Mouse (Mus musculus) hindbrain, embryonic 12.5 days (tissue): ENCODE results near the gene Wwp2. TPM values are rescaled to one million over a fixed set of nuclear protein-coding genes. Genes with fewer than 3 reads are reported as not detected.
A peak's percentile ranks its signal among the peaks of the same experiment; 100 is the strongest.

Experiments used
- ATAC-seq: fragments of 200-750 bp; cut with Nextera tagmentation; 2 replicates; pipeline ENCODE4 v1.8.0; 2017; ENCODE audit warnings: moderate TSS enrichment; ENCODE audit not compliant: low FRiP score
- H3K27ac ChIP-seq: fragments of 300-500 bp; sonication (generic); 2 replicates; pipeline ENCODE4 v1.5.1; 2016; ENCODE audit warnings: mild to moderate bottlenecking
- H3K27me3 ChIP-seq: fragments of 300-500 bp; sonication (generic); 2 replicates; pipeline ENCODE4 v1.6.1; 2016; ENCODE audit warnings: mild to moderate bottlenecking
- H3K36me3 ChIP-seq: fragments of 300-500 bp; sonication (generic); 2 replicates; pipeline ENCODE4 v1.6.1; 2016; ENCODE audit warnings: mild to moderate bottlenecking
- H3K4me1 ChIP-seq: fragments of 300-500 bp; sonication (generic); 2 replicates; pipeline ENCODE4 v1.6.1; 2016
- H3K4me2 ChIP-seq: fragments of 300-500 bp; sonication (generic); replicated peaks from 2 replicates; pipeline ENCODE4 v1.6.1; 2016; ENCODE audit warnings: mild to moderate bottlenecking
- H3K4me3 ChIP-seq: fragments of 300-500 bp; sonication (generic); 2 replicates; pipeline ENCODE4 v1.5.1; 2016; ENCODE audit warnings: mild to moderate bottlenecking
- H3K9ac ChIP-seq: fragments of 300-500 bp; sonication (generic); 2 replicates; pipeline ENCODE4 v1.6.1; 2016; ENCODE audit warnings: mild to moderate bottlenecking, moderate library complexity
- H3K9me3 ChIP-seq: fragments of 300-500 bp; sonication (generic); replicated peaks from 2 replicates; pipeline ENCODE4 v1.6.1; 2016; ENCODE audit warnings: mild to moderate bottlenecking
- WGBS: fragments of 180-500 bp; shearing (Covaris S2); methylation state at CpG from one replicate; pipeline ENCODE4 v1.1.7; 2016; 5-methylcytosine and 5-hydroxymethylcytosine counted together
- polyA plus RNA-seq: library from polyadenylated mRNA; unstranded; fragments of >200 nt; fragmentation: Nextera tagmentation; extraction: Ambion mirVana; gene quantifications from 2 replicates; pipeline ENCODE4 v1.2.1, GENCODE M21; 2016

Gene Wwp2
- polyA plus RNA-seq, 1 experiment from 2014 or later = 109 TPM

DNA sequence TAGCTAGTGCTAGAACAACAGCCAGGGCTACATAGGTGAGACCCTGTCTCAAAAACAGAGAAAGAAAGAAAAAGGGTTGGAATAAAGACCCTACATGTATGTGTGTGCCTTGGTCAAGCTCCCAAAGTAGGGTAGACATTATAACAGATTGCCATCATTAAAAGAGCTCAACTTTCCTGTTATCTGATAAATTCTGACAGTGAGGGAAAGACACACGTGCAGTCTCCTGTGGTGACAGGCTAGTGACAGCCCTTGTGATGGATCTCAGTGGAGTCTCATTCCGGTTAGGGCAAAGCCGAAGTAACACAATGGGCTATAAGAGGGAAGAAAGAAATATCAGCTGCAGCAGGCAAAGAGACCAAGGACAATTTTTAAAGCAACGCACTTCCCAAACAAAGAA, 32.1 kb upstream of the Wwp2 start:
- Histone ChIP-seq H3K9me3 (no peaks in the 10 kb centered on the region), H3K4me2 (no peak overlapping the region), H3K36me3 (peaks cover 6% of the 10 kb centered on the region; the same call in 1 of the 2 replicates), H3K27me3 (no peaks in the 10 kb centered on the region), H3K9ac (no peak overlapping the region), H3K27ac (no peak overlapping the region), H3K4me3 (no peak overlapping the region), H3K4me1 (peaks cover 16% of the 10 kb centered on the region)
- no peak for ATAC-seq
- 78% methylated on average over 4 of the region's 4 CpGs for WGBS

DNA sequence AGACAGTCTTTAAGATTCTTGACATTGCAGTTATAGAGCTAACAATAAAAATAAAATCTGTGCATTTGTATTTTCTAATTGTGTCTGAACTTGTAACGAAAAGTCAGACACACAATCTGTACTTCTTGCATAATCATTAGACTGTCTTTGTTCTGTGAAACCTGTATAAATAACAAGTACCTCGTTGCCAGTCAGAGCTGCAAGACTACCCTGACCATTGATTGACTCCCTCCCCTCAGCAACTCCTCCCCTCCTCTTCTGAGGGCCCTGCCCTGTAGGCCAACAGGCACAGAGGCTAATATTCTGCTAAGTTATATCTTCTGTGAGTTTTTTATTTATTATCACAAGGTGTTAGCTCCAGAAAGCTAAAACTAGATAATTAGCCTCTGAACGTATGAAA, 30.2 kb upstream of the Wwp2 start:
- Histone ChIP-seq H3K4me2 (no peak overlapping the region), H3K4me3 (no peak overlapping the region), H3K9ac (no peak overlapping the region), H3K4me1 (peaks cover 12% of the 10 kb centered on the region), H3K27ac (no peak overlapping the region), H3K36me3 (peaks cover 23% of the 10 kb centered on the region), H3K9me3 (no peaks in the 10 kb centered on the region), H3K27me3 (no peaks in the 10 kb centered on the region)
- 67% methylated on average over 3 of the region's 3 CpGs for WGBS
- ATAC-seq = no peak

- no peak overlapping the region for H3K4me3 ChIP-seq
- WGBS = 75% methylated on average over 4 of the region's 4 CpGs
- no peak overlapping the region for H3K27ac ChIP-seq
- peaks cover 76% of the 10 kb centered on the region for H3K36me3 ChIP-seq
- no peaks in the 10 kb centered on the region for H3K9me3 ChIP-seq
- no peak for ATAC-seq
- H3K9ac ChIP-seq = no peak overlapping the region
- H3K27me3 ChIP-seq = no peaks in the 10 kb centered on the region
- no peak overlapping the region for H3K4me2 ChIP-seq
- H3K4me1 ChIP-seq = no peaks in the 10 kb centered on the region
Measured at GRCm38 (mm10) chr8:107411391-107411790, 24.8 kb upstream of the Wwp2 start.

- no peaks in the 10 kb centered on the region for H3K4me1 ChIP-seq
- no peak overlapping the region for H3K4me2 ChIP-seq
- ATAC-seq = no peak
- H3K9ac ChIP-seq = no peak overlapping the region
- no peak overlapping the region for H3K27ac ChIP-seq
- H3K9me3 ChIP-seq = no peaks in the 10 kb centered on the region
- H3K4me3 ChIP-seq = no peak overlapping the region
- H3K36me3 ChIP-seq = peaks cover 86% of the 10 kb centered on the region
- no peaks in the 10 kb centered on the region for H3K27me3 ChIP-seq
- WGBS = 91% methylated on average over 8 of the region's 8 CpGs
Measured at GRCm38 (mm10) chr8:107412552-107412951, 23.6 kb upstream of the Wwp2 start.

GRCm38 (mm10) chr8:107413881-107414280, 22.3 kb upstream of the Wwp2 start:
- H3K9ac ChIP-seq = no peak overlapping the region
- 91% methylated on average over 10 of the region's 10 CpGs for WGBS
- no peak for ATAC-seq

DNA sequence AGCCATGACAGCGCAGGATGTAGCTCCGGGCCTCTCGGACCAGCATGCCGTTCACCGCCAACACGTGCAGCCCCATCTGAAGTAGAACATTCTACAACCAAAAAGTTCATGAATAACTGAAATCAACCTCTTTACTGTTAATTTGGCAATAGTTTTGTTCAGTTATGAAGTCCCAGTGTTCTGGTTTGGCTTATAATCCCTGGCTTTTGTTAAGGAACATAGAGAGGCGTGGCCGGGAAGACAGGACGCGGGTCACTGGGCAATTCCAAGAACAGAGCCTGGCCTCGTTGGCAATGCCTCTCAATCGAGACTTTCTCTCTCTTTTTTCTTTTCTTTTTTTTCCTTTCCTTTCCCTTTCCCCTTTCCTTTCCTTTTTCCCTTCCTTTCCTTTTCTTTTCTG, 19.2 kb upstream of the Wwp2 start:
- no peaks in the 10 kb centered on the region for H3K27me3 ChIP-seq
- H3K4me3 ChIP-seq = no peak overlapping the region
- no peak overlapping the region for H3K4me2 ChIP-seq
- H3K9ac ChIP-seq = no peak overlapping the region
- no peak for ATAC-seq
- WGBS = 83% methylated on average over 12 of the region's 12 CpGs
- H3K9me3 ChIP-seq = no peaks in the 10 kb centered on the region
- H3K36me3 ChIP-seq = peaks cover 94% of the 10 kb centered on the region
- no peaks in the 10 kb centered on the region for H3K4me1 ChIP-seq
- H3K27ac ChIP-seq = no peak overlapping the region

More at GRCm38 (mm10) chr8:107413881-107414280, 22.3 kb upstream of the Wwp2 start:
- Histone ChIP-seq H3K9me3 (no peaks in the 10 kb centered on the region), H3K36me3 (peaks cover 93% of the 10 kb centered on the region), H3K27ac (no peak overlapping the region), H3K27me3 (no peaks in the 10 kb centered on the region), H3K4me3 (no peak overlapping the region), H3K4me1 (no peaks in the 10 kb centered on the region), H3K4me2 (no peak overlapping the region)

DNA sequence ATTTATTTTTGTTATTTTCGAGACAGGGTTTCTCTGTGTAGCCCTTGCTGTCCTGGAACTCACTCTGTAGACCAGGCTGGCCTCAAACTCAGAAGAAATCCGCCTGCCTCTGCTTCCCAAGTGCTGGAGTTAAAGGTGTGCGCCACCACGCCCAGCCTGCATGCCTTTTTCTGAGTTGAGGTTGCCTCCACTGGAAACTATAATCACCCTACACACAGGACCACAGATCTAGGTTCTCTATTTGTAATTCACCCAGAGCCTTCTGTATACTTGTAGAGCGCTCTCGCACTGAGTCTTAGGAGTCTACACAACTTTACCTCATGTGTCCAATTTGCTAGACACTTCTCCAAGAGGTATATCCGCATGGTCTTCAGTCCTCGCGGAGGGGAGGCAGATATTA, 12.0 kb upstream of the Wwp2 start:
- Histone ChIP-seq H3K4me1 (peaks cover 13% of the 10 kb centered on the region), H3K9ac (peak overlapping the region; percentile 88), H3K27me3 (no peaks in the 10 kb centered on the region), H3K36me3 (peaks cover 31% of the 10 kb centered on the region), H3K4me2 (peak overlapping the region; percentile 82), H3K27ac (no peak overlapping the region), H3K9me3 (no peaks in the 10 kb centered on the region), H3K4me3 (peak overlapping the region; percentile 89)
- WGBS = 31% methylated on average over 9 of the region's 9 CpGs
- no peak for ATAC-seq

DNA sequence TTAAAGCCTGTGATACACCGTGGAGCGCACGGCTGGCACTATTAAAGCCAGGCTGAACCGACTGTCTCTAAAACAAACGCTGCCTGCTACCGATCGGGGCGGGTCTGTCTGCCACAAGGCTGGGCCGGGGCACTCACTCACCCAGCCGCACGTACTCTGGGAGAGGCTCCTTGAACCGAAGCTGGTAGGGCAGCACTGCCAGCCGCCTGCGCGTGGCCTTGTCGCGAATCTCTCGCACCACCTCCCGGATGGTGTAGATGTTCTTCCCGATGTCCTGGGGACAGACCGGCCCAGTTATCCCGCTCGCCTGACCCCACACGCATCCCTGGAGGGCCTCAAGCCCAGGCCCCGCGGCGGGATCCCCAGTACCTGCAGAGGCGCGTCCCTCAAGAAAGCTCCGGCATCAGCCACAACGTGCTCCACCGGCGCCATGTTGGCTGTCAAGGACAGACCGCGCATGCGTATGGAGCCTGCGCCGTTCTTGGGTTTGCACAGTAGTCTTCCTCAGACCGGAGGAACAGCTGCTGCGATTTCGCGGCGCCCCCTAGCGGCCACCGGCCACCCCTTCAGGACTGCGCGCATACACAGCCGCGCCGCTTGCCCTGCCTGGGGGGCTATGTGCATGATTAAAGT, 11.5 kb upstream of the Wwp2 start, which contains the start of gene Nob1:
Gene Nob1 (minus strand): TSS at position 455 of the 633 bp plus-strand sequence.
- Histone ChIP-seq H3K9me3 (no peaks in the 10 kb centered on the region), H3K4me3 (peak within 1 kb of the TSS; percentile 89), H3K36me3 (peaks cover 25% of the 10 kb centered on the region), H3K27me3 (no peaks in the 10 kb centered on the region), H3K4me1 (peaks cover 13% of the 10 kb centered on the region), H3K27ac (peak within 1 kb of the TSS; percentile 52; the same call in 1 of the 2 replicates), H3K4me2 (peak within 1 kb of the TSS; percentile 82), H3K9ac (peak within 1 kb of the TSS; percentile 88)
- peak; percentile 98 for ATAC-seq
- WGBS = under 1% methylated on average over 50 of the region's 50 CpGs

DNA sequence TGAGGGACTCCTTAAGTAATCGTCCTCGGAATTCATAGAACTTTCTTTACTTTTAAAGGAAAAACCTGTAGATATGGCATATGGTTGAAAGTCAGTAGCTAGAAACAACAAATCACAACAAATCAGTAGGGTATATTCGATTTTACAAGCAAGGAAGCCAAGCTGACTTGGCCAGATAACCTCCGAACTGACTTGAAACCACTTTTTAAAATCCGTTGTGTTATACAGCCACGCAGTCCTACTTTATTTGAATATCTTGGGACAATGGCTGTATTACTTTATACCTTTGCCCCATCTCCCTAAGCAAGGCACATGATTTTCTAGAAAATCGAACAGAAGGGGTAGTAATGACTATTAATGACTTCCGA, 11.0 kb upstream of the Wwp2 start:
- H3K4me1 ChIP-seq = peaks cover 13% of the 10 kb centered on the region
- H3K27ac ChIP-seq = no peak overlapping the region
- WGBS = 50% methylated on average over 8 of the region's 8 CpGs
- no peaks in the 10 kb centered on the region for H3K27me3 ChIP-seq
- H3K36me3 ChIP-seq = peaks cover 21% of the 10 kb centered on the region
- H3K4me3 ChIP-seq = no peak overlapping the region
- no peak overlapping the region for H3K9ac ChIP-seq
- no peak for ATAC-seq
- peak overlapping the region; percentile 82 for H3K4me2 ChIP-seq
- H3K9me3 ChIP-seq = no peaks in the 10 kb centered on the region

DNA sequence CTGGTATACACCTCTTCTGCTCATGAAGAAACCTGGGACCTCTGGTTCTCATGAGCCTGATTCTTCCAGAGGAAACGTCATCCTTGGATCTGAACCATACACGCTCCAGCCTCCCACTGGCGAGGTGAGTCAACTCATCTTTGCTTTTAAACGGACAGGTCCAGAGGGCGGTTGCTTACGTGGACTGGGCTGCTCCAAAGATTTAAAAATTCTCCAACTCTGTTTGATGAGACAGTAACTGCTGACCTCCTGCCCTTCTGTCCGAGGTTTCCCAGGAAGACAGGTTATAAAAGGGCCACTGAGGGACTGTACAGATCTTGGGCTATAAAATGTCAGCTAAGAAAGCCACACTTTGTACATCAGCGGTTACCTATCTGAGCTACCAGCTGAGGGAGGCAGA, 5.3 kb upstream of the Wwp2 start:
- H3K4me3 ChIP-seq = no peak overlapping the region
- WGBS = 83% methylated on average over 8 of the region's 8 CpGs
- no peak overlapping the region for H3K4me2 ChIP-seq
- ATAC-seq = no peak
- H3K4me1 ChIP-seq = peaks cover 5% of the 10 kb centered on the region
- no peak overlapping the region for H3K27ac ChIP-seq
- H3K9ac ChIP-seq = no peak overlapping the region
- H3K27me3 ChIP-seq = no peaks in the 10 kb centered on the region
- H3K36me3 ChIP-seq = no peaks in the 10 kb centered on the region
- no peaks in the 10 kb centered on the region for H3K9me3 ChIP-seq

GRCm38 (mm10) chr8:107435421-107435961, 674 bp upstream of the Wwp2 start:
- no peaks in the 10 kb centered on the region for H3K27me3 ChIP-seq
- no peaks in the 10 kb centered on the region for H3K36me3 ChIP-seq
- 27% methylated on average over 11 of the region's 11 CpGs for WGBS
- peak overlapping the region; percentile 84 for H3K4me3 ChIP-seq
- no peak overlapping the region; the same call in 1 of the 2 replicates for H3K27ac ChIP-seq
- peak; percentile 1; the same call in 1 of the 2 replicates for ATAC-seq
- peaks cover 14% of the 10 kb centered on the region for H3K4me1 ChIP-seq
- no peaks in the 10 kb centered on the region for H3K9me3 ChIP-seq
- peak overlapping the region; percentile 92 for H3K9ac ChIP-seq
- H3K4me2 ChIP-seq = peak overlapping the region; percentile 73

GRCm38 (mm10) chr8:107436841-107437421, 766 bp downstream of the Wwp2 start:
- Histone ChIP-seq H3K4me3 (peak overlapping the region; percentile 84), H3K27ac (peak overlapping the region; percentile 84), H3K27me3 (no peaks in the 10 kb centered on the region), H3K4me1 (peaks cover 14% of the 10 kb centered on the region), H3K36me3 (no peaks in the 10 kb centered on the region), H3K4me2 (peak overlapping the region; percentile 73), H3K9me3 (no peaks in the 10 kb centered on the region), H3K9ac (peak overlapping the region; percentile 92)
- 9% methylated on average over 16 of the region's 16 CpGs for WGBS
- ATAC-seq = peak; percentile 29; the same call in 1 of the 2 replicates
